Mouse (Mus musculus): ENCODE data around the gene Acot13.
A peak's percentile ranks its signal among the peaks of the same experiment; 100 is the strongest.

GRCm38 (mm10) chr13:24801308-24801921 lies 29.9 kb downstream of the Acot13 start, which contains the start of gene BC005537:
- peak; percentile 40 for TF ChIP-seq CTCF (IDR thresholded peaks at IDR 0.05)
- TF ChIP-seq POLR2A (IDR thresholded peaks at IDR 0.05; ENCODE audit: insufficient read depth, low read depth, low read length) = no peak
- no peak for TF ChIP-seq EP300 (IDR thresholded peaks at IDR 0.05; ENCODE audit: insufficient read depth, low read depth, low read length)

Data from heart, adult 2 months (tissue).